Mouse (Mus musculus) neural tube, embryonic 11.5 days (tissue): ENCODE measurements around the gene Mex3d. TPM values are rescaled to one million over a fixed set of nuclear protein-coding genes. Genes with fewer than 3 reads are reported as not detected.
A peak's percentile ranks its signal among the peaks of the same experiment; 100 is the strongest.

Experiments
- ATAC-seq: fragments of 200-750 bp; cut with Nextera tagmentation; 2 replicates; pipeline ENCODE4 v1.8.0; 2017; ENCODE audit warnings: moderate number of reproducible peaks, mild to moderate bottlenecking, moderate TSS enrichment, moderate library complexity; ENCODE audit not compliant: insufficient read depth, low FRiP score, low TSS enrichment
- DNase-seq: peaks from one replicate; pipeline ENCODE4 v3.0.0-alpha.2; 2015; ENCODE audit warnings: low spot score
- H3K27ac ChIP-seq: fragments of 300-500 bp; sonication (generic); 2 replicates; pipeline ENCODE4 v1.5.1; 2014; ENCODE audit warnings: low read depth, mild to moderate bottlenecking, low read length
- H3K27me3 ChIP-seq: fragments of 300-500 bp; sonication (generic); 2 replicates; pipeline ENCODE4 v1.6.1; 2014; ENCODE audit warnings: mild to moderate bottlenecking, low read length, mixed read lengths; ENCODE audit not compliant: control insufficient read depth, insufficient read depth
- H3K36me3 ChIP-seq: fragments of 300-500 bp; sonication (generic); 2 replicates; pipeline ENCODE4 v1.6.1; 2014; ENCODE audit warnings: mild to moderate bottlenecking, low read length, moderate library complexity, mixed read lengths; ENCODE audit not compliant: control insufficient read depth, insufficient read depth
- H3K4me1 ChIP-seq: fragments of 300-500 bp; sonication (generic); 2 replicates; pipeline ENCODE4 v1.6.1; 2014; ENCODE audit warnings: low read length, mixed read lengths; ENCODE audit not compliant: control insufficient read depth, insufficient read depth
- H3K4me2 ChIP-seq: fragments of 300-500 bp; sonication (generic); 2 replicates; pipeline ENCODE4 v1.6.1; 2014; ENCODE audit warnings: low read depth, mild to moderate bottlenecking, moderate library complexity
- H3K4me3 ChIP-seq: fragments of 300-500 bp; sonication (generic); 2 replicates; pipeline ENCODE4 v1.5.1; 2014; ENCODE audit warnings: low read depth, low read length
- H3K9ac ChIP-seq: fragments of 300-500 bp; sonication (generic); 2 replicates; pipeline ENCODE4 v1.6.1; 2014; ENCODE audit warnings: mild to moderate bottlenecking, low read length
- H3K9me3 ChIP-seq: fragments of 300-500 bp; sonication (generic); 2 replicates; pipeline ENCODE4 v1.6.1; 2016; ENCODE audit warnings: low read length; ENCODE audit not compliant: control insufficient read depth
- WGBS: fragments of 180-500 bp; shearing (Covaris S2); extraction: QIAGEN DNeasy Blood & Tissue Kit; methylation state at CpG from one replicate; pipeline ENCODE4 v1.1.7; 2014; 5-methylcytosine and 5-hydroxymethylcytosine counted together
- polyA plus RNA-seq: library from polyadenylated mRNA; unstranded; fragments of >200 nt; fragmentation: Nextera tagmentation; extraction: Ambion mirVana; gene quantifications from 2 replicates; pipeline ENCODE4 v1.2.1, GENCODE M21; 2014

Gene Mex3d
- polyA plus RNA-seq, 1 experiment from 2014 or later, result 12.6 TPM

DNA sequence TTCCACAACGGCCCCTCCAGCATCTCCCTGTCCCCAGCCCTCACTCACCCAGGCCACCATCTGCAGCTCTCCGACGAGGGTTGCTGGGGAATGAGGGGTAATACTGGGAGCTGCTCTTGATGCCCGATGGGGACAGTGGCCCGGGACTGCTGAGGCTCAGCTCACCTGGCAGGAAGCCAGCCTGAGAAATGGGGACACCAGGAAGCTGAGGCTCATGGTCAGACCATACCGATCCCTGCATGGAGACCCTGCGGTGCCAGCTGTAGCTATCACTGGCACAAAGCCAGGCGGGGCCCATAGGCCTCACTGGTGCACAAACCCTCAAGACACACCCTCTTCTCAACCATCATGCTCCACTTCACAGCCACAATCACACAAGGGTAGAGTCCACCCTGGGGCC is 32.0 kb upstream of the Mex3d start:
- Histone ChIP-seq H3K9me3 (no peaks in the 10 kb centered on the region), H3K27ac (no peak overlapping the region), H3K4me3 (no peak overlapping the region), H3K27me3 (no peaks in the 10 kb centered on the region), H3K9ac (no peak overlapping the region), H3K4me1 (no peaks in the 10 kb centered on the region), H3K36me3 (peaks cover 62% of the 10 kb centered on the region), H3K4me2 (no peak overlapping the region)
- ATAC-seq, result no peak
- WGBS, result 87% methylated on average over 8 of the region's 8 CpGs
- DNase-seq, result no peak

- DNase-seq (peak; percentile 57), ATAC-seq (peak; percentile 22; the same call in 1 of the 2 replicates)
- H3K9ac ChIP-seq, result peak overlapping the region; percentile 18; the same call in 1 of the 2 replicates
- no peaks in the 10 kb centered on the region for H3K9me3 ChIP-seq
- H3K27ac ChIP-seq, result no peak overlapping the region
- H3K4me1 ChIP-seq, result no peaks in the 10 kb centered on the region
- peaks cover 67% of the 10 kb centered on the region for H3K36me3 ChIP-seq
- 88% methylated on average over 3 of the region's 3 CpGs for WGBS
- H3K4me2 ChIP-seq, result no peak overlapping the region
- H3K4me3 ChIP-seq, result no peak overlapping the region
- no peaks in the 10 kb centered on the region for H3K27me3 ChIP-seq
Observed at GRCm38 (mm10) chr10:80418311-80418710, 30.9 kb upstream of the Mex3d start.

DNA sequence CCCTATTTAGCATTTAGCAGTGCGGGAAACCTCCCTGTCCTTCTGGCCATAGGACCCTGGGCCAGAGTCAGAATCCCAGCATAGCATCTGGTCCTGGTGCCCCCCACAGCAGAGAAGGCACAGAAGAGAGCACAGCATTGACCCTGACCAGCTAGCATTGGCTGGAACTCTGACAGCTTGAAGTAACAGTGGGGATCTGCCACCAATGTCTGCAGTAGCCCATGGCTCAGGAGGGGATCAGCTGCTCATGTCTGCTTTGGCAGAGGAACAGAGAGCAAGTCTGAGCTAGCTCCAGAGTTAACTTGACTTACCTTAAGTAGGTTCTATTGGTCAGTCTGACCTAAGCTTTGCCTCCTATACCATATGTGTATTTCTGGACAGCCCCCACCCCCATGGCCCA is 30.4 kb upstream of the Mex3d start:
- Histone ChIP-seq H3K4me1 (no peaks in the 10 kb centered on the region), H3K9me3 (no peaks in the 10 kb centered on the region), H3K9ac (no peak overlapping the region), H3K4me3 (no peak overlapping the region), H3K4me2 (no peak overlapping the region), H3K36me3 (peaks cover 69% of the 10 kb centered on the region), H3K27ac (no peak overlapping the region), H3K27me3 (no peaks in the 10 kb centered on the region)
- ATAC-seq, result no peak
- WGBS, result 86% methylated on average over 1 of the region's 1 CpGs
- no peak for DNase-seq

DNA sequence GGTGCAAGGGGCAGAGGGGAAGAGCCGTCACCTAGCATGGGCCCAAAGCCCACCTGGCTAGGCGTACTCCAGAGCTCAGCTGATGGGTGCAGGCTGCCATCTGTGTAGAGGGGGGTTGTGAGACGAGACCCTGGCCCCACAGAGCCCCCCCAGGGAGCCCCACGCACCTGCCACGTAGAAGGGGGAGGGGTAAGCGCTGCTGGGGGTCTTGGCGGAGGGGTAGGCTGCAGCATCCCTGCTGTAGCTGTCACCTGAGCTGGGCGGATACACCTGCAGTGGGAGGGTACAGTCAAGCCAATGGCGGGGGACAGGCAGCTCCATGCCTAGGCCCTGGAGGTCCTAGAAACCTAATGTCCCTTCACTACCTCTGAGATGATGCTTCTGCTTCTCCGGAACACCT is 29.9 kb upstream of the Mex3d start:
- H3K36me3 ChIP-seq, result peaks cover 71% of the 10 kb centered on the region
- H3K9me3 ChIP-seq, result no peaks in the 10 kb centered on the region
- 94% methylated on average over 10 of the region's 10 CpGs for WGBS
- H3K9ac ChIP-seq, result no peak overlapping the region
- ATAC-seq (no peak), DNase-seq (no peak)
- H3K4me2 ChIP-seq, result no peak overlapping the region
- H3K4me1 ChIP-seq, result no peaks in the 10 kb centered on the region
- no peak overlapping the region for H3K4me3 ChIP-seq
- no peak overlapping the region for H3K27ac ChIP-seq
- no peaks in the 10 kb centered on the region for H3K27me3 ChIP-seq

- Histone ChIP-seq H3K4me2 (no peak overlapping the region), H3K9ac (no peak overlapping the region), H3K36me3 (peaks cover 70% of the 10 kb centered on the region), H3K4me3 (no peak overlapping the region), H3K9me3 (no peaks in the 10 kb centered on the region), H3K27me3 (no peaks in the 10 kb centered on the region), H3K4me1 (no peaks in the 10 kb centered on the region), H3K27ac (no peak overlapping the region)
- 93% methylated on average over 7 of the region's 7 CpGs for WGBS
- ATAC-seq (no peak), DNase-seq (no peak)
Observed at GRCm38 (mm10) chr10:80415566-80415965, 28.1 kb upstream of the Mex3d start.

GRCm38 (mm10) chr10:80412656-80413541 is 25.4 kb upstream of the Mex3d start:
- no peak overlapping the region for H3K27ac ChIP-seq
- WGBS, result 91% methylated on average over 44 of the region's 44 CpGs
- H3K27me3 ChIP-seq, result no peaks in the 10 kb centered on the region
- peaks cover 49% of the 10 kb centered on the region for H3K36me3 ChIP-seq
- ATAC-seq, result no peak
- H3K9ac ChIP-seq, result no peak overlapping the region; the same call in 1 of the 2 replicates
- H3K4me2 ChIP-seq, result no peak overlapping the region
- H3K4me1 ChIP-seq, result no peaks in the 10 kb centered on the region
- H3K9me3 ChIP-seq, result no peaks in the 10 kb centered on the region
- no peak for DNase-seq
- no peak overlapping the region for H3K4me3 ChIP-seq

DNA sequence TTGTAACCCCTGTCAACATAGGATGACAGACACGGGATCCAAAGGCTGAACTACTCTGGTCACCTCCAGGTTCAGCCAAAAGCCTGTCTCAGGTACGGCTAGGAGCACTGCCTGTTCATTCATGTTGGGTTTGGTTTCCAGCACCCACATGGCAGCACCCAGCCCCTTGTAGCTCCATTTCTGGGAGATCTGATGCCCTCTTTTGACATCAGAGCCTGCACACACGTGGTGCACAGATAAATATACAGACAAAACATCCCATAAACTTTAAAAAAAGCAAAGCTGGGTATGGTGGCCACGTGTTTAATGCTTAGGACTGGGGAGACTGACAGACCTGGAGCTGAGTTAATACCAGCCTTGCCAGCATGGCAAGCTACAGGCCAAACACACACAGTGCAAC is 20.5 kb upstream of the Mex3d start:
- Histone ChIP-seq H3K36me3 (peaks cover 26% of the 10 kb centered on the region), H3K4me2 (no peak overlapping the region)

DNA sequence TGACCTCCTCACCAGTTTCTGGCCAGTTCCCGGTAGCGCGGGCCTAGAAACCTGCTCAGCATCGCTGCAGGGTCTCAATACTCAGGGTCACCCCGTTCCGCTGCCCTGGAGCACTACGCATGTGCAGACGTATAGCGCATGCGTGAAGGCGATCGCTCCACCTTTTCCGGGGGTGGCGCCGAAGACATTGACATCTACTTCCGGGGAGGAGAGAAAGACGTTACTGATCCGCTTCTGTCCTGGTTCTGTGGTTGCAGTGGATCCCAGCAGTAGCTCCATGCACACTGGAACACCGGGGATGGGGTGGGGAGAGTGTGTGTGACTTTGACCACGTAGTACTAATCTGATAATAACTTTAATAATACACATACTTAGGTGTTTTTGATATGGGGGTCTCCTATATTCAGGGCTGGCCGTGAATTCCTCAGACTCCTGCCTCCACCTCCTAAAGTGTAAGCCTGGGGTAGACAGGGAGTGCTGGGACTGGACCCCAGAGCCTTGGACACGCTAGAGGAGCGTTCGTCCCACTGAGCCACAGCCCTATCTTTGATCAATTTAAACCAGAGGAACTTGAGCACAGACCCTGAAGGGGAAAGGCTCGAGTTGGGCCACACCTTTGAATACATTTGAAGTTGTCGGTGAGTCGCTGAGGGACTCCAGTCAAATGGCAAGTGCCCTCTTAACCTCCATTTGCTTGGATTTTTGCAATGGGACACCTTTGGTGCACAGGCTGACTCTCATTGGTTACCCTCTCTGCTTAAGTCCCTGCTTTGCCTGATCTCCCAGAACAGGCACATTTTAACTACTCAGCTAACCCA is 19.4 kb upstream of the Mex3d start, which contains the start of gene Uqcr11:
Gene Uqcr11 (minus strand): TSS at position 147 of the 818 bp plus-strand sequence.
- Histone ChIP-seq H3K4me3 (peak within 1 kb of the TSS; percentile 89), H3K36me3 (peaks cover 25% of the 10 kb centered on the region), H3K9me3 (no peaks in the 10 kb centered on the region), H3K27ac (peak within 1 kb of the TSS; percentile 68), H3K4me2 (peak within 1 kb of the TSS; percentile 97), H3K9ac (peak within 1 kb of the TSS; percentile 81), H3K27me3 (no peaks in the 10 kb centered on the region), H3K4me1 (peaks cover 12% of the 10 kb centered on the region)
- DNase-seq (peak; percentile 94), ATAC-seq (peak; percentile 56)
- 2% methylated on average over 27 of the region's 27 CpGs for WGBS

More for the DNA sequence above, 20.5 kb upstream of the Mex3d start:
- Histone ChIP-seq H3K9ac (no peak overlapping the region), H3K4me3 (peak overlapping the region; percentile 89), H3K4me1 (peaks cover 12% of the 10 kb centered on the region), H3K27ac (no peak overlapping the region), H3K27me3 (no peaks in the 10 kb centered on the region), H3K9me3 (no peaks in the 10 kb centered on the region)
- DNase-seq (no peak), ATAC-seq (no peak)
- 44% methylated on average over 4 of the region's 4 CpGs for WGBS
